Mouse (Mus musculus) intestine, embryonic 14.5 days (tissue): Measurements from ENCODE around the gene Itsn1. TPM values are rescaled to one million over a fixed set of nuclear protein-coding genes. Genes with fewer than 3 reads are reported as not detected.

Experiments used
- ATAC-seq: fragments of 200-750 bp; cut with Nextera tagmentation; replicated peaks from 2 replicates; pipeline ENCODE4 v1.8.0; 2017; ENCODE audit warnings: low read depth, moderate number of reproducible peaks, moderate TSS enrichment, moderate library complexity; ENCODE audit not compliant: low FRiP score, low TSS enrichment
- DNase-seq: peaks from one replicate; pipeline ENCODE4 v3.0.0-alpha.2; 2018; ENCODE audit warnings: low spot score
- H3K27ac ChIP-seq: fragments of 300-500 bp; sonication (generic); 2 replicates; pipeline ENCODE4 v1.5.1; 2014; ENCODE audit warnings: low read depth, mild to moderate bottlenecking, control low read depth
- H3K27me3 ChIP-seq: fragments of 300-500 bp; sonication (generic); replicated peaks from 2 replicates; pipeline ENCODE4 v1.6.1; 2014; ENCODE audit warnings: low read length, control low read depth; ENCODE audit not compliant: control insufficient read depth, insufficient read depth
- H3K36me3 ChIP-seq: fragments of 300-500 bp; sonication (generic); 2 replicates; pipeline ENCODE4 v1.6.1; 2014; ENCODE audit warnings: low read length, control low read depth; ENCODE audit not compliant: control insufficient read depth, insufficient read depth
- H3K4me1 ChIP-seq: fragments of 300-500 bp; sonication (generic); replicated peaks from 2 replicates; pipeline ENCODE4 v1.6.1; 2014; ENCODE audit warnings: low read length, control low read depth, mixed read lengths; ENCODE audit not compliant: control insufficient read depth, insufficient read depth
- H3K4me2 ChIP-seq: fragments of 300-500 bp; sonication (generic); 2 replicates; pipeline ENCODE4 v1.6.1; 2014; ENCODE audit warnings: low read length
- H3K4me3 ChIP-seq: fragments of 300-500 bp; sonication (generic); 2 replicates; pipeline ENCODE4 v1.5.1; 2014; ENCODE audit warnings: low read depth, low read length, control low read depth, mixed read lengths
- H3K9ac ChIP-seq: fragments of 300-500 bp; sonication (generic); 2 replicates; pipeline ENCODE4 v1.6.1; 2014; ENCODE audit warnings: mild to moderate bottlenecking, low read length
- H3K9me3 ChIP-seq: fragments of 300-500 bp; sonication (generic); 2 replicates; pipeline ENCODE4 v1.6.1; 2016; ENCODE audit warnings: low read length, control low read depth; ENCODE audit not compliant: control insufficient read depth
- WGBS: fragments of 180-500 bp; shearing (Covaris S2); extraction: QIAGEN DNeasy Blood & Tissue Kit; methylation state at CpG from one replicate; pipeline ENCODE4 v1.1.7; 2014; 5-methylcytosine and 5-hydroxymethylcytosine counted together
- polyA plus RNA-seq: library from polyadenylated mRNA; unstranded; fragments of >200 nt; fragmentation: Nextera tagmentation; extraction: Ambion mirVana; gene quantifications from 2 replicates; pipeline ENCODE4 v1.2.1, GENCODE M21; 2014

Itsn1 gene
- polyA plus RNA-seq, 1 experiment from 2014 or later, result 22.7 TPM

- no peak overlapping the region for H3K4me3 ChIP-seq
- H3K4me2 ChIP-seq, result no peak overlapping the region
- no peaks in the 10 kb centered on the region for H3K27me3 ChIP-seq
- no peaks in the 10 kb centered on the region for H3K4me1 ChIP-seq
- ATAC-seq, result no peak
- no peak overlapping the region for H3K27ac ChIP-seq
- 95% methylated on average over 13 of the region's 13 CpGs for WGBS
- DNase-seq, result no peak
- no peak overlapping the region for H3K9ac ChIP-seq
- no peaks in the 10 kb centered on the region for H3K9me3 ChIP-seq
- H3K36me3 ChIP-seq, result peaks cover 39% of the 10 kb centered on the region
These were observed 72.3 kb downstream of the Itsn1 start for GRCm38 (mm10) chr16:91801426-91801825.

- no peaks in the 10 kb centered on the region for H3K4me1 ChIP-seq
- H3K4me3 ChIP-seq, result no peak overlapping the region
- WGBS, result 80% methylated on average over 5 of the region's 5 CpGs
- no peak overlapping the region for H3K27ac ChIP-seq
- H3K4me2 ChIP-seq, result no peak overlapping the region
- peaks cover 45% of the 10 kb centered on the region for H3K36me3 ChIP-seq
- DNase-seq, result no peak
- no peak overlapping the region for H3K9ac ChIP-seq
- H3K9me3 ChIP-seq, result no peaks in the 10 kb centered on the region
- no peaks in the 10 kb centered on the region for H3K27me3 ChIP-seq
- no peak for ATAC-seq
These were observed 73.5 kb downstream of the Itsn1 start for GRCm38 (mm10) chr16:91802461-91803062.

GRCm38 (mm10) chr16:91804418-91804817, 75.3 kb downstream of the Itsn1 start:
- Histone ChIP-seq H3K27ac (no peak overlapping the region), H3K9ac (no peak overlapping the region), H3K27me3 (no peaks in the 10 kb centered on the region), H3K36me3 (peaks cover 49% of the 10 kb centered on the region), H3K9me3 (no peaks in the 10 kb centered on the region), H3K4me3 (no peak overlapping the region), H3K4me2 (no peak overlapping the region), H3K4me1 (no peaks in the 10 kb centered on the region)
- ATAC-seq, result no peak
- no peak for DNase-seq
- 92% methylated on average over 8 of the region's 8 CpGs for WGBS

- WGBS, result 67% methylated on average over 5 of the region's 5 CpGs
- Histone ChIP-seq H3K9me3 (no peaks in the 10 kb centered on the region), H3K27me3 (no peaks in the 10 kb centered on the region), H3K27ac (no peak overlapping the region), H3K9ac (no peak overlapping the region), H3K4me1 (no peaks in the 10 kb centered on the region), H3K36me3 (peaks cover 53% of the 10 kb centered on the region), H3K4me2 (no peak overlapping the region), H3K4me3 (no peak overlapping the region)
- no peak for ATAC-seq
- no peak for DNase-seq
These were observed 75.8 kb downstream of the Itsn1 start for GRCm38 (mm10) chr16:91804831-91805230.

- H3K36me3 ChIP-seq, result peaks cover 30% of the 10 kb centered on the region
- no peak overlapping the region for H3K9ac ChIP-seq
- no peaks in the 10 kb centered on the region for H3K9me3 ChIP-seq
- no peaks in the 10 kb centered on the region for H3K27me3 ChIP-seq
- DNase-seq (no peak), ATAC-seq (no peak)
- no peak overlapping the region for H3K4me2 ChIP-seq
- H3K4me3 ChIP-seq, result no peak overlapping the region
- H3K27ac ChIP-seq, result no peak overlapping the region
- no peaks in the 10 kb centered on the region for H3K4me1 ChIP-seq
- 86% methylated on average over 7 of the region's 7 CpGs for WGBS
These were observed 81.2 kb downstream of the Itsn1 start for GRCm38 (mm10) chr16:91810235-91810634.

- Histone ChIP-seq H3K4me3 (no peak overlapping the region), H3K4me2 (no peak overlapping the region), H3K4me1 (no peaks in the 10 kb centered on the region), H3K27me3 (no peaks in the 10 kb centered on the region), H3K36me3 (peaks cover 35% of the 10 kb centered on the region), H3K27ac (no peak overlapping the region), H3K9me3 (no peaks in the 10 kb centered on the region), H3K9ac (no peak overlapping the region)
- DNase-seq (no peak), ATAC-seq (no peak)
- 96% methylated on average over 7 of the region's 7 CpGs for WGBS
These were observed 82.3 kb downstream of the Itsn1 start for GRCm38 (mm10) chr16:91811339-91811738.

GRCm38 (mm10) chr16:91811876-91812275, 82.8 kb downstream of the Itsn1 start:
- peaks cover 36% of the 10 kb centered on the region for H3K36me3 ChIP-seq
- no peak overlapping the region for H3K27ac ChIP-seq
- no peak for DNase-seq
- 90% methylated on average over 9 of the region's 9 CpGs for WGBS
- no peaks in the 10 kb centered on the region for H3K27me3 ChIP-seq
- H3K9me3 ChIP-seq, result no peaks in the 10 kb centered on the region
- no peak overlapping the region for H3K4me2 ChIP-seq
- no peak overlapping the region for H3K4me3 ChIP-seq
- no peaks in the 10 kb centered on the region for H3K4me1 ChIP-seq
- ATAC-seq, result no peak
- H3K9ac ChIP-seq, result no peak overlapping the region

- no peaks in the 10 kb centered on the region for H3K4me1 ChIP-seq
- peaks cover 50% of the 10 kb centered on the region for H3K36me3 ChIP-seq
- no peak overlapping the region for H3K4me3 ChIP-seq
- WGBS, result 93% methylated on average over 6 of the region's 6 CpGs
- no peak overlapping the region for H3K27ac ChIP-seq
- H3K27me3 ChIP-seq, result no peaks in the 10 kb centered on the region
- no peak overlapping the region for H3K4me2 ChIP-seq
- DNase-seq (no peak), ATAC-seq (no peak)
- no peaks in the 10 kb centered on the region for H3K9me3 ChIP-seq
- H3K9ac ChIP-seq, result no peak overlapping the region
These were observed 84.5 kb downstream of the Itsn1 start for GRCm38 (mm10) chr16:91813543-91813942.

- no peak overlapping the region for H3K27ac ChIP-seq
- no peaks in the 10 kb centered on the region for H3K9me3 ChIP-seq
- H3K4me1 ChIP-seq, result no peaks in the 10 kb centered on the region
- ATAC-seq (no peak), DNase-seq (no peak)
- H3K36me3 ChIP-seq, result peaks cover 53% of the 10 kb centered on the region
- 92% methylated on average over 3 of the region's 3 CpGs for WGBS
- no peak overlapping the region for H3K4me3 ChIP-seq
- no peak overlapping the region for H3K9ac ChIP-seq
- H3K4me2 ChIP-seq, result no peak overlapping the region
- no peaks in the 10 kb centered on the region for H3K27me3 ChIP-seq
These were observed 86.0 kb downstream of the Itsn1 start for GRCm38 (mm10) chr16:91815067-91815466.
